Mouse (Mus musculus) fibroblast of lung, adult 2 months (primary cell): ENCODE results near the gene Gdf2.
A peak's percentile ranks its signal among the peaks of the same experiment; 100 is the strongest.

Experiments used
- DNase-seq: peaks from one replicate; pipeline ENCODE4 v3.0.0-alpha.2; 2011; ENCODE audit warnings: low read depth

The Gdf2 gene

DNA sequence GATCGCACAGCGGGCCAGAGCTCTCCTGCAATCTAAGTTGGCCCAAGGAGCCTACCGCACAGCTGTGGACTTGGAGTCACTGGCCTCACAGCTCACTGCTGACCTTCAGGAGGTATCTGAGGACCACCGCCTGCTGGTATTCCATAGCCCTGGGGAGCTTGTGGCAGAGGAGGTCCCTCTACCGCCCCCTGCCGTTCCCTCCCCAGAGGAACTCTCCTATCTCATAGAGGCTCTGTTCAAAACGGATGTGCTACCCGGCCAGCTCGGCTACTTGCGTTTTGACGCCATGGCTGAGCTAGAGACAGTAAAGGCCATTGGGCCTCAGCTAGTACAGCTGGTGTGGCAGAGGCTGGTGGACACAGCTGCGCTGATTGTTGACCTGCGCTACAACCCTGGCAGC lies 15.2 kb downstream of the Gdf2 start:
- no peak for DNase-seq

DNA sequence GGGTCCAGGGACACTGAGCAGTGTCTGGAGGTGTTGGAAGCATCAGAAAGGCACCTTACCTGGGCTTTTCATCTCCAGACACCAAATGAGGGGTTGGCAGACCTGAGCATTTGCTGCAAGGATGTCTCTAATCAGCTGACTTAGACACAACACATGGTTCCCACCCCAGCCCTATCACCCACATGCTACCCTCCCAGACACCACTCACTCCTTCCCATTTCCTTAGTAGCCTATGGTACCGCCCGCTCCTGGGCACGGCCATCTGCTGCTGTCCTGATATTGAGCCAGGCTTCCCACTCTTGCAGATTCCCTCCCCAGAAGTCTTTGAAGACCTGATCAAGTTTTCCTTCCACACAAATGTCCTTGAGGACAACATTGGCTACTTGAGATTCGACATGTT lies 17.3 kb downstream of the Gdf2 start:
- DNase-seq = no peak

DNA sequence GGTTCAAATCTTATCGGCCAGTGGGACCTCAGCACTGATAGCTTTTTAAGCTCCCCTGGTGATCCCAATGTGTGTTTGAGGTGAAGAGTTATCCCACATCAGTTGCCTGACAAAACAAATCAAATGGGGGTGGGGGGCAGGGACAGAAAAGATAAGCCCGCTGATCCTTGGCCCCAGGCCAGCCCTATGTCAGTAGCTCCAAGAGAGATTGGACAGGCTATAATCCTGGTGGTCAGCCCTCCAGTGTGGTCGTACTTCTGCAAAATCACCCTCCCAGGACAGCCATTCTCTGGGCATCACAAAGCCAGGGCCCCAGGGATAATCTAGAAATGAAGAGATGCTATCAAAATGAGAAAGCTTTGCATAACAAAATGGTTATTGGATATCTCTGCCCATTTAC lies 18.0 kb downstream of the Gdf2 start:
- DNase-seq = no peak

DNA sequence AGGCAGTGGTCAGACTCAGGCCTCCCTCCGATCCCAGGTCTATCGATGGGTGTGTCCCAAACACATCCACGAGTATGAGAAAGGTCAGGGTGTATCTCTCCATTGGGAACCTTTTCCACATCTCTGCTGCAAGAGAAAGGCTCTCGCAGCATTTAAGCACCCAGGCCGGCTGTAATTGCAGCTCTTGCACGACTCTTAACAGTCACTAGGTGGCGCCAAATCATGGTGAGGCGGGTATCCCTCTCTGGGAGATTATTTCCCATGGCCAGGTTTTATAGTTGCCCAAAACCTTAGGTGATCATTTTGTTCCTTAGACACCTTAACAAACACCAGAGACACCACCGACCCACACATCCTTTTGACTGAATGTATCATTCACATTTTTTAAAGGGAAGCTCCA lies 18.5 kb downstream of the Gdf2 start:
- DNase-seq = peak; percentile 5

DNA sequence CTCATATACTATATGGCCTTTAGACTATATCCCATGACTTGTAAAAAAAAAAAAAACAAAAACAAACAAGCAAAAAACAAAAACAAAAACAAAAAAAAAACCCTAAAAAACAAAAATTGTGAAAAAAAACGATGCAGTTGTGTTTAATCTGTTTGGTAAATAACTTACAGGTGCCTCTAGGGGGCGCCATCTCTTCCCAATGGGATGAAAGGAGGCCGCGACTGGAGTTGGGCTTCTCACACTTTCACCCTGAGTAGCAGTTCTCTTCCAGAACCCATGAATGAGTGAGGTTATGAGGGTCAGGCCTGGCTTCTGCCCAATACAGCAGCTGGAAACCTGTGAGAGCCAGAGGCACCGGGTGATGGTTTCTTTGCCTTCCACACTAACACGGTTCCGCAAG lies 24.8 kb downstream of the Gdf2 start:
- no peak for DNase-seq

DNA sequence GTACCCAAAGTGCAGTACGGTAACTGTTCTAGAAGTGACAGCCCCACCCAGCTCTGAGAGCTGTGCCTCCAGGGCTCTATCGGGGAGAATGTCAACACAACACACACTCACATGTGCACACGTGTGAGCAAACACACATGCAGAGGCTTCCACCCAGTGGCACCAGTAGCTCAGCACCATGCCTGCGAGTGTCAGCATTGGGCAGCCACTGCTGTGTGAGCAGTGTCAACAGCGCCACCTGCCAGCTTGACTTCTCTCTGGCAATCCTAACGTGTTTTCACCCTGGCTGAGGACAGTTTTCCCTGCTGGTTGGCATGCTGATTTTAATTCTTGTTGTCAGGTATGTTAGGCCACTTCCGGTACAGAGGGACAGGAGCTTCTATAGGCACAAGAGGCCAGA lies 31.8 kb downstream of the Gdf2 start:
- no peak for DNase-seq

DNA sequence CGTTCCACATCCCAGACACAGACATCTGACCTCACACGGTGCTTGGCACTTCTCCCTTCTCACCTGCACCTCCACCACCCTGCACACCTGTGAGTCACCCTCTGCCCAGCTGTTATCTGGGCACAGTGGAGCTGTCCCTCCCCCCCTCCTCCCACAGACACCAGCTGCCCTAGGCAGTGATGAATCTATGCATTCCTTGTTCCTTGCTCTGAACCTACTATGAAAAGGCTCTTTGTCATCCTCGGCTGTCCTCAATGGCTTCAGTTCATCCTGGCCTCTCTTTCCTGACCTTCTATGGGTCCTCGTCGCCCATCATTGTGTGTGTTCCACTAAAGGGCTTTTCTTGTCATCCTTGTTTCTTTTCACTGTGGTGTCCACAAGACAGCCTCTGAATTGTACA lies 33.9 kb downstream of the Gdf2 start:
- DNase-seq = no peak

DNA sequence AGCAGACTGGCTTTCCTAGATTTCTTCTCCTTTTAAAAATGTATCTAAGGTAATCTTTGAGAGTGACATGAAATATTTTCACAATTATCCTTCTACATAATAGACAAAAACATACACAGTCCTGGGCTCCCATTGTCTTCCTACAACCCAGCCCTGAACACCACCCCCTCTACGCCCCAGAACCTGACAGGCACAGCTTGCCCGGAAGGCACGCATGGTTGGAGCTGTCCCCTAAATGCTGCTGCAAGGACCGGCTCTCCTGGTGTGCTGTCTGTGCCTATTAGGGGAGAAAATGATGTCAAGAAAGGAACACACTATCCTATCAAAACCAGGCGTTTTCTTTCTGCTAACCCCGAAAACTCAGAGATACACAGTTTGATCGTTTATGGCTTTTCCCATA lies 36.9 kb downstream of the Gdf2 start:
- DNase-seq = no peak

DNA sequence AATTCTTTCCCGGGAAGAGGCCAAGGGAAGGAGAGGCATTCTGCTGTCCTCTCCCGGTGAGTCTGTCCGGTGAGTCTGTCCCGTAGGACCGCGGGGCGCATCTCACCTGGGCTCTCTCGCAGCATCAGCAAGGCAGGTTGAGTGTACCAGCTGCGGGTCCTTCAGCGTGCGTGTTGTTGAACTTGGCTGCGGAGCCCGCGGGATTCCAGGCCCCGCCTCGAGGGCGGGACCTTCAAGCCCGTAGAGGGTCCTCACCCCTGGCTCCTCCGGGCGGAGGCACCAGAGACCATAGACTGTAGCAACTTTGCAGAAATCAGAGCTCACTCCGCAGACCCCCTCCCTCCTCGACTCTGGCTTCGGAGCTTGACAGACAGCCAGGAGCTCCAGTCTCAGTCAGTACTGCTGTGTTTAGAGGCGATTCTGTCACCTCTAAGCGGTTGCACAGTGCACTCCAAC lies 37.8 kb downstream of the Gdf2 start, which contains the start of gene Zfp488:
Gene Zfp488, minus strand, starts transcription at position 161 of the 456 bp plus-strand sequence.
- no peak for DNase-seq

DNA sequence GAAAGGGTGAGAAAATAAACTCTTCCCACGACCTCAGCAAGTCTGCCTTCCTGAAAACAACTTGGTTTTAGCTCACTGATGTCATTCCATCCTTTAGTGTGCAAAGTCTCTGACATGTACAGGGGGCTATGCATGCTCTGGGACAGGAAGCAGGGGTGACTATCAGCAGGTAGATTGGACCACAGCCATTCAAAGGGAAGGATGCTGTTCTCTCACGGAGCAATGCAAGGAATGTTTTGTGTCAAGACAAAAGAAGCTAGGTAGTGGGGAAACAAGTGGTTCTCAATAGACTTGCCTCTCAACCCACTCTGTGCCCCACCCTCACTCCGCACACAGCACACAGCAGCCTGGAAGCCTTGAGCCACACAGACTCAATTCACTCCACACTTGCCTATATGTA lies 48.4 kb downstream of the Gdf2 start:
- no peak for DNase-seq

DNA sequence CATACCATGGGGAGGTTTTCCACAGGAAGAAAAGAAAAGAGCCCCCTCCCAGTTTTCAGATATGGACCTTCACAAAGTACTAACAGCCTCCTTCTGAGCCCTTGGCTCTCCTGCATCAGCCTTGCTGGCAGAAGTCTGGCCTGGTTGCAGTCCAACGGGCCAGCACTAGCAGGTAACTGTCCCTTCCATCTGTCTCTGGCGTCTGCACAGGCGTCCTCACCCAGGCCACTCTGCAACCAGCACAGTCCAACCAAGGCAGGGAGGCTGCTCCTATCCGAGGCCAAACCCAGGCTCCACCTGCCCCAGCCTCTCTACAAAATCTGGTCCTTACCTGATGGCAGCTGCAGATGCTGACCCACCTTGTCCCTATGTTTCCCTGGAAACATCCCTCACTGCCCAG lies 51.1 kb downstream of the Gdf2 start:
- DNase-seq = no peak

DNA sequence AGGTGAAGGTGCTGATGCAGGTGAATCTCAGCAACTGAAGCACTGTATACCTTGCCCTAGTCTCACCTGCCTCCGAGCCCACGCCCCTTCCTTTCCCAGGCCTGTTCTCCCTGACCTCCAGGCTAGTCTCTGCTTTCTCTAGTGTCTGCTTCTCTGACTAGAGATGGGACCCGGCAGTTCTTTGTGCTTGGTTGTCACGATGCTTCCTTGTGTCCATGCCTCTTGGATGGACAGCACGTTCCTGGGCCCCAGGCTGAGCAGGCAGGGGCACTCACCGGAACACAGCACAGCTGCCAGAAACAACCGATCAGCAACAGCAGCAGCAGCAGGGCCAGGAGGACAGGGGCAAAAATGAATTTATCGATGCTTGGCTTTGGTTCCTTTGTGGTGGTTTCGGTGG lies 52.2 kb downstream of the Gdf2 start:
- no peak for DNase-seq

DNA sequence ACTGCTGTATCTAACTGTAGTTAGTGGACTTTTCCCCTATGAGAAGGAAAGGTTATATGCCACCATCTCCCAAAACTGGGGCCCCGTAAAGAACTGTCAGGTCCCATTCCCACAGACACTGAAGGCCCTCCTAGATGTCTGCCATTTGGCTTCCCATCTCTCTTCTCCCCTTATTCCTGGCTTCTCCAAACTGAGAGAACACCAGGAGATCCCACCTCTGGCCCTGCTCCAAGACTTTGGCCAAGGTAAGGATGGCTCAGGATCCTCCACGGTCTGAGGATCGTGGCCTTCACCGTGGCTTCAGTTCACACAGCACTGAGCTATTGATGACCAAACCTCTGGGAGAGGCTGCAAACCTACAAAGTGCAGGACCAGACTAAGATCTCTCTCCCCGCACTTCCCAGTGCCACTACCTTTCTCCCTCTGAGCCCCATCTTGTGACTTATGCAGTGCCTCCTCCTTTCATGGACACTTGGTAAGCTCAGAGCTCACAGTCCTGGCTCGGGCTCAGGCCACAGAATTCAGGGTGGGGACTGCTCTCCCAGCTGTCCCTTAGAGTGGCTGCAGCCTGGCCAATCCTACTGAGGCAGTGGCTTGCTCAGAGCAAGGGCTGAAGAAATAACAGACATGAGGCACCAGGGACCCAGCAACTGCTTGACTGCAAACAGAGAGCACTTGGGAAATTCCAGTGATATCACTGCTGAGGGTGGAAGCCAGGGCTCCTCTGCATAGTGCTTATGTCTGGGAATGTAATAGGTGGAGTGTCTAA lies 52.9 kb downstream of the Gdf2 start:
- no peak for DNase-seq
